Mouse (Mus musculus): ENCODE results near the gene Mrtfb. TPM values are rescaled to one million over a fixed set of nuclear protein-coding genes. Genes with fewer than 3 reads are reported as not detected.
"Not testable (repeated sequence)": the region's sequence is repeated elsewhere in the genome, so short reads cannot be mapped to it uniquely, and the experiment has no call there.

Mrtfb gene
- polyA plus RNA-seq, 1 experiment from 2014 or later, result 14.9 TPM

DNA sequence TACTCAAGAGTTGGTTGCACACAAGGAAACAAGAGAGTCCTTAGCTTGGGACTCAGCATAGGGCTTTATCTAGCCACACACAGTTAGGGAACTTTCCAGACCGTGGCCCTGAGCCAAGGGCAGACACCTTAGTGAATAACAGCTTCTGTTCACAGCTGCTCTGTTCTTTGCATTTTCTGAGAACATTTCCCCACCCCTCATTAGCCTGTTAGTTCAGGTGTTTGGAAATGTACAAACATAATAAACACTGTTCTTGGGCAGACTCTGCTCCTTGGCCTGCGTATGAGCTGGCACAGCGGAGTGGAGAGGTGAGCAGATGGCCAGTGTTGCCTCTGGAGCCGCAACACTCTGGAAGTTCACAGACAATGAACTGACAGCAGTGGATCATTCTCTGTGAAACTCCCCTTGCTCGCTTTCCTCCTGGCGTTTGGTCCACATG lies 74.0 kb downstream of the Mrtfb start:
- ATAC-seq (ENCODE audit: low FRiP score, low TSS enrichment), result no peak
- Histone ChIP-seq H3K9ac (replicated peaks; ENCODE audit: low read length) (no peak overlapping the region), H3K36me3 (ENCODE audit: control insufficient read depth, insufficient read depth, low read length) (peaks cover 4% of the 10 kb centered on the region; the same call in 1 of the 2 replicates), H3K4me1 (ENCODE audit: control insufficient read depth, insufficient read depth, low read length) (no peaks in the 10 kb centered on the region), H3K27ac (replicated peaks; ENCODE audit: low read depth, low read length) (no peak overlapping the region), H3K4me2 (ENCODE audit: low read length) (no peak overlapping the region), H3K9me3 (ENCODE audit: control insufficient read depth, low read length) (no peaks in the 10 kb centered on the region), H3K27me3 (ENCODE audit: control insufficient read depth, insufficient read depth, low read length) (no peaks in the 10 kb centered on the region), H3K4me3 (replicated peaks; ENCODE audit: low read depth, low read length) (no peak overlapping the region)
- WGBS, result 82% methylated on average over 6 of the region's 6 CpGs
- DNase-seq, result no peak

DNA sequence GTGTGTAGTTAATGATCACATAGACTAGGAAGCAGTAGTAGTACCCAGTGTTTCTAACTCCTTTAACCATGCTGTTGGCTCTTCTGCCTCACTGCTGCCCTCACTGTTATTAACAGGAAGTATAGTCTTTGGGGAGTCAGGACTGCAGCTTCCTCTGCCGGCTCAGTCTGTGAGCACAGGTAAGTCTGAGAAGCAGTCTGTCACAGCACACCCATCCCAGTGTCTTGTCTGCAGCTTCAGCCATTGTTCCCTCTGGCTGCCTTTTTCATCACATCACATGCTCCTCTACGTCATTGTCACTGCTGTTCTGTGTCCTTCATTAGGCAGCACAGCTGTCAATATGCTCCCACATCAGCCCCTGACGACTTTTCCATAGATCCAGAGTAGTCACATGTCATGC lies 75.6 kb downstream of the Mrtfb start:
- WGBS, result 47% methylated on average over 3 of the region's 3 CpGs
- DNase-seq, result peak; percentile 21
- H3K27ac ChIP-seq (replicated peaks; ENCODE audit: low read depth, low read length), result peak overlapping the region; percentile 17
- no peaks in the 10 kb centered on the region for H3K9me3 ChIP-seq (ENCODE audit: control insufficient read depth, low read length)
- no peaks in the 10 kb centered on the region for H3K27me3 ChIP-seq (ENCODE audit: control insufficient read depth, insufficient read depth, low read length)
- no peaks in the 10 kb centered on the region for H3K4me1 ChIP-seq (ENCODE audit: control insufficient read depth, insufficient read depth, low read length)
- ATAC-seq (ENCODE audit: low FRiP score, low TSS enrichment), result peak; percentile 64; the same call in 1 of the 2 replicates
- H3K4me2 ChIP-seq (ENCODE audit: low read length), result no peak overlapping the region
- H3K9ac ChIP-seq (replicated peaks; ENCODE audit: low read length), result no peak overlapping the region
- H3K4me3 ChIP-seq (replicated peaks; ENCODE audit: low read depth, low read length), result no peak overlapping the region
- peaks cover 4% of the 10 kb centered on the region; the same call in 1 of the 2 replicates for H3K36me3 ChIP-seq (ENCODE audit: control insufficient read depth, insufficient read depth, low read length)

DNA sequence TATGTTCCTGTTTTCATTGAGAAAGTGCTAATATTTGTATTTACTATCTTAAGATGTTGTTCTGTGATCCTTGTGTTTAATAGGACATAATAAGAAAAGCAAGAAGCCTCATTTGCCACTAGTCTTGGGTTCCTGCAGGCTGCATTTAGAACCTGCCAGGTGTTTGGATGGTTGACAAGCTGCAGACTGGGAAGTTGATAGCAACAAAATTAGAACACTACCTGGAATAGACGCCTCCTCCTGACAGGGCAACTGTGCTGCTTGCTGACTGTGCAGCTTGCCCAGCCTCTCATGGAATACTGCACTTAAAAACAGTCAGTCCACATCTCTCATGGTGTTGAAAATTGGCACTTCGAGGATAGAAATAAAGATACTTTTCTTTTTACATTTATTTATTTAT lies 76.3 kb downstream of the Mrtfb start:
- Histone ChIP-seq H3K4me2 (ENCODE audit: low read length) (no peak overlapping the region), H3K9ac (replicated peaks; ENCODE audit: low read length) (no peak overlapping the region), H3K36me3 (ENCODE audit: control insufficient read depth, insufficient read depth, low read length) (peaks cover 1% of the 10 kb centered on the region; the same call in 1 of the 2 replicates), H3K27me3 (ENCODE audit: control insufficient read depth, insufficient read depth, low read length) (no peaks in the 10 kb centered on the region), H3K4me1 (ENCODE audit: control insufficient read depth, insufficient read depth, low read length) (no peaks in the 10 kb centered on the region), H3K4me3 (replicated peaks; ENCODE audit: low read depth, low read length) (no peak overlapping the region), H3K27ac (replicated peaks; ENCODE audit: low read depth, low read length) (no peak overlapping the region), H3K9me3 (ENCODE audit: control insufficient read depth, low read length) (no peaks in the 10 kb centered on the region)
- ATAC-seq (ENCODE audit: low FRiP score, low TSS enrichment), result no peak
- DNase-seq, result no peak
- WGBS, result 92% methylated on average over 2 of the region's 2 CpGs

DNA sequence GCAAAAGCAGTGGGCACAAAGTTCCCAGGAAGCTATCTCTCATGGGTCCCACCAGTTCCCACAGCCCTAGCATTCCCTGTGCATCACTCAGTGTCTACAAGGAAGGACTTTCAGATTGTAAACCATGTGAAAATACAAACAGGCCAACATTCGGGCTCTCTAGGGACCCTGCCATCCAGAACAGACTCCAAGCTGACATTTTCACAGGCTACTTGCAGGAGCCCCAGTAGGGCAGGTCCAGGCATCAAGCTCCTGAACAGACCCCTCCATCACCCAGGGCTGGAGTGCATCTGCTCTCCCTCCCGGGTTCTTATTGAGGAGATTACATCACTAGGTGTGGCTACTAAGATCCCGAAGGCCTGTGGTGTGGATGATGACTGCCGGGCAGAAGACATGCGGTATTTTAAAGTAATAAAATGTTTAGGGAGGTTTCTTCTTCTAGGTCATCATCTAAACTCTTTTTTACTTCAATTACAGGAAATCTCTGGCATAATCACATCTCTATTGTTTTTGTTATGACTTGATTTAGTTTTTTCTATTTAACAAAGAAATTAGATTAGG lies 77.6 kb downstream of the Mrtfb start:
- Histone ChIP-seq H3K9ac (replicated peaks; ENCODE audit: low read length) (no peak overlapping the region), H3K9me3 (ENCODE audit: control insufficient read depth, low read length) (no peaks in the 10 kb centered on the region), H3K27me3 (ENCODE audit: control insufficient read depth, insufficient read depth, low read length) (no peaks in the 10 kb centered on the region), H3K4me1 (ENCODE audit: control insufficient read depth, insufficient read depth, low read length) (no peaks in the 10 kb centered on the region), H3K4me2 (ENCODE audit: low read length) (no peak overlapping the region), H3K36me3 (ENCODE audit: control insufficient read depth, insufficient read depth, low read length) (no peaks in the 10 kb centered on the region), H3K4me3 (replicated peaks; ENCODE audit: low read depth, low read length) (no peak overlapping the region), H3K27ac (replicated peaks; ENCODE audit: low read depth, low read length) (no peak overlapping the region)
- ATAC-seq (ENCODE audit: low FRiP score, low TSS enrichment) (no peak), DNase-seq (no peak)
- 90% methylated on average over 5 of the region's 5 CpGs for WGBS

DNA sequence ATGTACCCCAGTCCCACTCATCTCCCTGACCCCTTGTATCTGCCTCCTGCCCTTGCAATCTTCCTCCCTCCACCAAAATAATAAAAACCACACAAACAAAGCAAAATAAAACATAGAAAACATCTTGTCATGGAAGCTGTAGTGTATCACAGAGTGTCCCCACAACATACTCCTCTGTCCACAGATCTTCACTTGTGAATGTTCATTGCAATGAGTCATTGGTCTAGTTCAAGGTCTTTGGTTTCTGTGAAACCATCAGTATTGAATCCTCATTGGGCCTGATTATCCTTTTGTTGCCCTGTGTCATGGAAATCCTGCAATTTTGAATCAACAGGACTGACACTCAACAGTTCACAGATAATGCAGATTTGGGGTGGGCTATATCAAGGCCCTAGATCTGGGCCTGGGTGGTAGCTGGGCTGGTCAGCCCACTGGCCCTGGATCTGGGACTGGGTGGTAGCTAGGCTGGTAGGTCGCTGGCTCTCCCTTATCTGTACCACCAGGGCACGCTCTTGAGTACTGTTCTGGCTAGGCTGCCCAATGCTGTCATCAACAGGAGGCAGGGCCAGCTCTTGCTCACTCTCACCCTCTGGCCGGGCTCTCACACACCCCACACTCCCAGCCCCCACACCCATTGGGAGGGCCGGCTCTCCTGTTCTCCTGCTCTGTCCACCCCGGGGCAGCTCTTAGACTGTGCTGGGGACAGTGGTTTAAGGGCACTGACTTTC lies 80.4 kb downstream of the Mrtfb start:
- Histone ChIP-seq H3K9me3 (ENCODE audit: control insufficient read depth, low read length) (no peaks in the 10 kb centered on the region), H3K4me3 (replicated peaks; ENCODE audit: low read depth, low read length) (no peak overlapping the region), H3K27me3 (ENCODE audit: control insufficient read depth, insufficient read depth, low read length) (no peaks in the 10 kb centered on the region), H3K9ac (replicated peaks; ENCODE audit: low read length) (no peak overlapping the region), H3K27ac (replicated peaks; ENCODE audit: low read depth, low read length) (no peak overlapping the region), H3K4me2 (ENCODE audit: low read length) (no peak overlapping the region), H3K36me3 (ENCODE audit: control insufficient read depth, insufficient read depth, low read length) (no peaks in the 10 kb centered on the region), H3K4me1 (ENCODE audit: control insufficient read depth, insufficient read depth, low read length) (no peaks in the 10 kb centered on the region)
- DNase-seq, result no peak
- 80% methylated on average over 5 of the region's 5 CpGs for WGBS
- ATAC-seq (ENCODE audit: low FRiP score, low TSS enrichment), result no peak

DNA sequence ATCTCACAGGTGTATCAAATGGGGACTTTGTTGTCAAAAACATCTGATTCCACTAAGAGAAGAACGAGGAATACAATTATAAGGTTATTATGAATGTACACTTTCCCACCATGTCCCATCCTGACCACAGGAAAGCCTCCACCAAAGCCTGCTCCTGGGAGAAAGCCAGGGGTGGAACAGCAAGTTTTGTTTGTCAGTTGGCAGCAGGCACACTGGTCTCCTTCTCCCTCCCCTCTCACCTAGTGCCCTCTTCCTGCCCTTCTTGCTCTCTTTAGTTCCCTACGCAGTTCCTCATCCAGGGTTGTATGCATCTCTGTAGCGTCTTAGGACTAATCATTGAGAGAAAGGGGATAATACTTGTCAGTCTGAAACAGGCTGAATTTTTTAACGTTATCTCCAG lies 81.8 kb downstream of the Mrtfb start:
- Histone ChIP-seq H3K4me2 (ENCODE audit: low read length) (no peak overlapping the region), H3K9me3 (ENCODE audit: control insufficient read depth, low read length) (no peaks in the 10 kb centered on the region), H3K36me3 (ENCODE audit: control insufficient read depth, insufficient read depth, low read length) (no peaks in the 10 kb centered on the region), H3K27me3 (ENCODE audit: control insufficient read depth, insufficient read depth, low read length) (no peaks in the 10 kb centered on the region), H3K27ac (replicated peaks; ENCODE audit: low read depth, low read length) (no peak overlapping the region), H3K4me3 (replicated peaks; ENCODE audit: low read depth, low read length) (no peak overlapping the region), H3K9ac (replicated peaks; ENCODE audit: low read length) (no peak overlapping the region), H3K4me1 (ENCODE audit: control insufficient read depth, insufficient read depth, low read length) (no peaks in the 10 kb centered on the region)
- WGBS, result 81% methylated on average over 4 of the region's 4 CpGs
- DNase-seq, result no peak
- no peak for ATAC-seq (ENCODE audit: low FRiP score, low TSS enrichment)

DNA sequence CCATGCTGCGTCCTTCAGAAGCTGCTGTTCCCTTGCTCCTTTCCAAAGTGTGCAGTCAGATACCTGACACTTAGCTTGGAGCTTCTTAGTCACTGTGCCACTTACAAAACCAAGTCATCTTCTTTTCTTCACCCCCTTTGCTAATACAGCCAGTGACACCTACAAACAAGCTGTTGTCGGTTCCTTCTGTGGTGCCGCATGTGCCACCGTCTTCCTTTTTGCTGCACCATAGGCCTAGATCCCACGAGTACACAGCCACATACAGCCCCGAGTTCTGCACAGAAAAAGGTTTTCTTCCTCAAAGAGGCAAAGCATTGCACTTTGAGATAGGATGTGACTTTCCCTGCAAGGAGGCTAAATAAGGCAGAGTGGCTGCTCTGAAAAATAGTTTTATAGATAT lies 83.2 kb downstream of the Mrtfb start:
- H3K27ac ChIP-seq (replicated peaks; ENCODE audit: low read depth, low read length), result no peak overlapping the region
- no peaks in the 10 kb centered on the region for H3K27me3 ChIP-seq (ENCODE audit: control insufficient read depth, insufficient read depth, low read length)
- H3K36me3 ChIP-seq (ENCODE audit: control insufficient read depth, insufficient read depth, low read length), result no peaks in the 10 kb centered on the region
- no peaks in the 10 kb centered on the region for H3K4me1 ChIP-seq (ENCODE audit: control insufficient read depth, insufficient read depth, low read length)
- ATAC-seq (ENCODE audit: low FRiP score, low TSS enrichment), result no peak
- no peak overlapping the region for H3K9ac ChIP-seq (replicated peaks; ENCODE audit: low read length)
- no peak overlapping the region for H3K4me3 ChIP-seq (replicated peaks; ENCODE audit: low read depth, low read length)
- H3K4me2 ChIP-seq (ENCODE audit: low read length), result no peak overlapping the region
- H3K9me3 ChIP-seq (ENCODE audit: control insufficient read depth, low read length), result no peaks in the 10 kb centered on the region
- DNase-seq, result no peak
- WGBS, result 83% methylated on average over 6 of the region's 6 CpGs

DNA sequence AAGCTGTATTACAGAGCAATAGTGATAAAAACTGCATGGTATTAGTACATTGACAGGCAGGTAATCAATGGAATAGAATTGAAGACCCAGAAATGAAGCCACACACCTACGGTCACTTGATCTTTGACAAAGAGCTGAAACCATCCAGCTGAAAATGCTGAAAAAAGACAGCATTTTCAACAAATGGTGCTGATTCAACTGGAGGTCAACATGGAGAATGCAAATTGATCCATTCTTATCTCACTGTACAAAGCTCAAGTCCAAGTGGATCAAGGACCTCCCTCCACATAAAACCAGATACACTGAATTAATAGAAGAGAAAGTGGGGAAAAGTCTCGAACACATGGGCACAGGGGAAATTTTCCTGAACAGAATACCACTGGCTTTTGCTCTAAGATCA lies 89.5 kb downstream of the Mrtfb start:
- WGBS, result 86% methylated on average over 2 of the region's 2 CpGs

DNA sequence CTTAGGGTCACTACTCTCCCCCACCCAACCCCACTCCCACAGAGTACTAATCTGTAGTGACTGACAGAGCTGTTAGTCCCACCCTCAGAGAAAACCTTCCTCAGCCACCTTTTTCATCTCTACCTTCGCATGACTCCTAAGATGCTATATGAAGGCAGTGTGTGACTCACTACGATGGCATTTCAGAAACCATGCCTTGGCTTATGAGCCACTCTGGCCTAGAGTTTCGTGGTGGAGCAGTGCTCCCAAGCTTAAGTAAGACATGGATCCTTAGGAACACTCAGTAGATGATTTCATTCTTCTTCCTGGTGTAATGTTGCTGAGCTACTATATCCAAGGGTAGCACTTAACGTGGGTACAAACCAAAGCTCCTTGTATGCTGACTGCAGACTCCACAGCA lies 94.4 kb downstream of the Mrtfb start:
- Histone ChIP-seq H3K9ac (replicated peaks; ENCODE audit: low read length) (no peak overlapping the region), H3K27me3 (ENCODE audit: control insufficient read depth, insufficient read depth, low read length) (no peaks in the 10 kb centered on the region), H3K36me3 (ENCODE audit: control insufficient read depth, insufficient read depth, low read length) (no peaks in the 10 kb centered on the region), H3K4me2 (ENCODE audit: low read length) (no peak overlapping the region), H3K4me3 (replicated peaks; ENCODE audit: low read depth, low read length) (no peak overlapping the region), H3K9me3 (ENCODE audit: control insufficient read depth, low read length) (no peaks in the 10 kb centered on the region), H3K27ac (replicated peaks; ENCODE audit: low read depth, low read length) (no peak overlapping the region), H3K4me1 (ENCODE audit: control insufficient read depth, insufficient read depth, low read length) (0 out of 2 replicates have a peak, but pooled peaks cover 3% of the 10 kb centered on the region)
- ATAC-seq (ENCODE audit: low FRiP score, low TSS enrichment) (no peak), DNase-seq (no peak)
- WGBS, result 91% methylated on average over 4 of the region's 4 CpGs

More for the DNA sequence above, 89.5 kb downstream of the Mrtfb start:
- not testable (repeated sequence) for H3K9ac ChIP-seq (replicated peaks; ENCODE audit: low read length); H3K4me2 ChIP-seq (ENCODE audit: low read length); H3K36me3 ChIP-seq (ENCODE audit: control insufficient read depth, insufficient read depth, low read length); H3K4me1 ChIP-seq (ENCODE audit: control insufficient read depth, insufficient read depth, low read length); H3K27me3 ChIP-seq (ENCODE audit: control insufficient read depth, insufficient read depth, low read length); DNase-seq; H3K27ac ChIP-seq (replicated peaks; ENCODE audit: low read depth, low read length); H3K4me3 ChIP-seq (replicated peaks; ENCODE audit: low read depth, low read length); ATAC-seq (ENCODE audit: low FRiP score, low TSS enrichment); H3K9me3 ChIP-seq (ENCODE audit: control insufficient read depth, low read length)
